Mouse (Mus musculus) frontal cortex, postnatal 14 days (tissue): ENCODE measurements around the gene Speer4f2.
"Not testable (repeated sequence)": the region's sequence is repeated elsewhere in the genome, so short reads cannot be mapped to it uniquely, and the experiment has no call there.

Experiments used
- DNase-seq, 2 experiments: peaks; one replicate each; pipeline ENCODE4 v3.0.0; 2022; ENCODE audit warnings: low spot score in 2 of 2

Gene Speer4f2

GRCm38 (mm10) chr5:17372880-17373279, at the start of gene Speer4f2:
Speer4f2 (plus strand) TSS chr5:17373180.
- DNase-seq, result not testable (repeated sequence)

DNA sequence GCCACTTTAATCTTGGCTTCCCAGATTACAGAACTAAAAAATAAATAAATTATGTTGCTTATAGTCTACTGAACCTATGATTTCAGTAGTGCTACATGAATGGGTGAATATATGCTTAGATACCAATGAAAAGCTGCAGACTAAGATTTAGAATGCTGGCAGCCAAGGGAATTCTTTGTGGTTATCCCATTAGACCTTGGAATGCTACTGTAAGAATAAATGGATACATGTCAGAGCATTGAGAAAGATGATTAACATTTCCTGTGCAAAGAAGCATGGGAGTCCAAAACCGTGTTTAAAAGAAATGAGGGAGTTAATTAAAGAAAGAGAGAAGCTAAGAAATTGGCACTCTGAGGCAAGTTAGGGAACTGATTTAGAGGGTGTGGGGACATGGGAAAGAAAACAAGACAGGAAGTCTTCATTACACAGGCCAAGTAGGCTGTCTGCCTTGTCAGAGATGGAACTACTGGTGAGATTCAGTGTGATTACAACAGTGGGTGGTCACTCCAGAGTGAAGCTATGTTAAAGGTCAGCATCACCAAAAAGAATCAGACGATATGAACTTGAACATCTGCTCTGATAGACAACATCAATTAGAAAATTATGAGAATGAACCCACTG, 43.9 kb upstream of the Speer4f2 start:
- no peak for DNase-seq

DNA sequence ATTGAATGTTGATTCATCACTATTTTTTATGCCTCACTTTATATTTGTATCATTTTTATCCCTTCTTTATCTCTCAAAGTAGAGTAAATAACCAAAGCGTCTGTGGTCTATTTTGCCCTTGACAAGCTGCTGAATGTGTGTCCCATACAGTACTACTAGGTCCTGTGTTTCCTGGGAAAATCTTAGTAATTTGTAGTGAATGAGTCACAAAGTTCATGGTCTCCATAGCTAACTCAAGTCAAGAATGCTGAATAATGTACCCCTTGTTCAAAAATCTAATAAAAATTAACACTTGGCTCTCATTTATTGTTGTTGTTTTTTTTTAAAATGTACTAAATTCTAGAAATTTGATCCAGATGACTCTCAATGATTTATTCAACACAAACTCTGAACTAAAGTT, 38.1 kb upstream of the Speer4f2 start:
- no peak for DNase-seq

GRCm38 (mm10) chr5:17345741-17346140, 27.2 kb upstream of the Speer4f2 start:
- DNase-seq, result not testable (repeated sequence)

GRCm38 (mm10) chr5:17359394-17359999, 13.5 kb upstream of the Speer4f2 start:
- no peak for DNase-seq

DNA sequence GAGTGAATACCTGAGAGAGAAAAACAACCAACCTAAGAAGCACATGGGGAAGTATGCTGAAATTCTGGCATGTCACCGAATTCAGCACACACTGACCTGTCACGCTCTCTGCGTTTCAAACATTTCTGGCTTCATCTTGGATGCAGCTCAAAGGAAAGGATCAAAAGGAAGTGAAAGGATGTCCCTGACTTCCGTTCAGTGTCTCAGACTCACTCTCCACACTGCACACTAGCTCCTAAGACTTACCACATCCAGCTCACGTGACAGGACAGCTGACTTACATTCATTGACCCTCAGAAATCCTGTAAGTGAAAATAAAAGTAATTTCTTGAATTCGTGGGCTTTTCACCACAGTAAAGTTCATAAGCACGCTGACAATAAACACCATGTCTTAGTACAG, 16.9 kb downstream of the Speer4f2 start:
- no peak for DNase-seq

- DNase-seq, result no peak
Observed at GRCm38 (mm10) chr5:17391207-17391606, 18.2 kb downstream of the Speer4f2 start.

GRCm38 (mm10) chr5:17400571-17400970, 27.6 kb downstream of the Speer4f2 start:
- DNase-seq, result no peak

DNA sequence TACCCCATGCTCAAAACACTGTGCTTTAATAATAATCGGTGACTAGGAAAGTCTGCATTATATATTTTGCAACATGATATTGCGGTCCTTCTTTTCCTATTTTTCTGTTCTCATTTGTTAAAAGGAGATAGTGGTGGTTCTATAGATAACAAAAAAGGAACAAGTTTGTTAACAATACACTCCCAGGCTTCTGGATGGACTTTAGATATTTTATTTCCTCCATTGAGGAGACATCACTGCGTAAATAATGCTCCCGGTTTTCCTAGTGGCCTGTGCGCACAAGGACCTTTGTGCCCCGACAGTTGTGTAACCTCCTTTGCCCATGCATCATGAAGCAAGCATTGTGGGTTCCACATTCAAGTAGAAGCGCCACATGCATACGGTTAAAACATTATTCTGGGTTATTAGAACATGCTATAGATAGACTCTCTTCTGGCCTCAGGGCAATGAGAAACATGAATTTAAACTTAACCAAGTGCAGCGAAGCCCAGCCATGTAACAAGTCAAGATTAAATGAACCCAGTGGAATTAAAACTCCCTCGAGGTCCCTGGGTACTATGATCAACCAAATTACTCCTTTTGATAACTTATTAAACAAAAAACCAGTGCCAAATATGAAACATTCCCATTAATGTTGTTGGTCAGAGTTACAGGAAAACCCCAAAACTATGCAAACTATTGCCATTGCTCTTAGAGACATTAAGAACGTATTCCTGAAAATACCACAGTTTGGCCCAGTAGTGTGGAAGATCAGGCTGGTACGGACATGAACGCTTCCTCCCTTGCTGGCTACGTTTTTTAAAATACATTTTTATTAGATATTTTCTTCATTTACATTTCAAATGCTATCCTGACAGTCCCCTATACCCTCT, 28.5 kb downstream of the Speer4f2 start:
- no peak for DNase-seq

GRCm38 (mm10) chr5:17402330-17403125, 29.5 kb downstream of the Speer4f2 start:
- no peak for DNase-seq

- DNase-seq, result no peak
Observed at GRCm38 (mm10) chr5:17403584-17403983, 30.6 kb downstream of the Speer4f2 start.

DNA sequence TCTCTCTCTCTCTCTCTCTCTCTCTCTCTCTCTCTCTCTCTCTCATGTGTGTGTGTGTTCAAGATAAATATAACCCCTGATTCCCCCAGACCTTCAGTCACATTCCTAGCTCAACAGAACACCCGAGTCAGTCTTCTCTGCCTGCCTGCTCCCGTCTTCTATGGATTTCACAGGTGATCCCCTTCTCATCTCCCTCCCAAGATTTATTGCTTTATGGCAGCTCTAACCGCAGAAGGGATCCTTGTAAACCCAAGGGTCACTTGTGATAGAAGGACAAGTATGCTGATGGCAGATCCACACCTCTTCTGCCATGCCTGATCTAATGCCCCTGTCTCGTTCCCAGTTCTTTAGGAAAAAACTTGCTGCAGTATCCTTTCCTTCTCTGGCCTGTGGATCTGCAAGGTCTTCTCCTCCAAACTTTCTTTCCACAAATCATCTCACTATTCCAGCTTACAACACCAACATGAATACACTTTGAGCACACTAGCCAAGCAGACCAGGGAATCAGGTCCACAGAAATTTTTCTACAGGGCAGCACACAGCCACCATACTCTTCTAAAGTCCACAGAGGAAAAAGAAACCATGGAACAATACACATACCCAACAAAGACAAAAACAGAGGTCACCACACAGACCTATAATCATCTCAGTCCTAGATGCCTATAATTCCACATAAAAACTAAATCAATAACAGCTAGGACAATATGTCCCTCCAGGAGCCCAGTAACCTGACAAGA, 36.1 kb downstream of the Speer4f2 start:
- no peak for DNase-seq

DNA sequence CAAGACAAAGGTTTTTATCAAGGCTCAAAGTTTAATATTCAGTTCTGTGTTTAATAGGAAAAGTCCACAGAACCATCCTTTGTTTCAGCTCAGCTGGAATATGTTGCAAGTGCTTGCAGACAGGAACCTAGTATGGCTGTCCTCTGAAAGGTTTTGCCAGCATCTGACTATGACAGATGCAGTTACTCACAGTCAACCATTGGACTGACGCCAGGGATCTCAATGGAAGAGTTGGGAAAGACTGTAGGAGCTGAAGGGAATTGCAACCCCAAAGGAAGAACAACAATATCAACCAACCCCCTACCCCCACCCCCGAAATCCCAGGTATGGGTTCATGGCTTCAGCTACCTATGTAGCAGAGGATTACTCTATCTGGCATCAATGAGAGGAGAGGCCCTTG, 44.2 kb downstream of the Speer4f2 start:
- no peak for DNase-seq

DNA sequence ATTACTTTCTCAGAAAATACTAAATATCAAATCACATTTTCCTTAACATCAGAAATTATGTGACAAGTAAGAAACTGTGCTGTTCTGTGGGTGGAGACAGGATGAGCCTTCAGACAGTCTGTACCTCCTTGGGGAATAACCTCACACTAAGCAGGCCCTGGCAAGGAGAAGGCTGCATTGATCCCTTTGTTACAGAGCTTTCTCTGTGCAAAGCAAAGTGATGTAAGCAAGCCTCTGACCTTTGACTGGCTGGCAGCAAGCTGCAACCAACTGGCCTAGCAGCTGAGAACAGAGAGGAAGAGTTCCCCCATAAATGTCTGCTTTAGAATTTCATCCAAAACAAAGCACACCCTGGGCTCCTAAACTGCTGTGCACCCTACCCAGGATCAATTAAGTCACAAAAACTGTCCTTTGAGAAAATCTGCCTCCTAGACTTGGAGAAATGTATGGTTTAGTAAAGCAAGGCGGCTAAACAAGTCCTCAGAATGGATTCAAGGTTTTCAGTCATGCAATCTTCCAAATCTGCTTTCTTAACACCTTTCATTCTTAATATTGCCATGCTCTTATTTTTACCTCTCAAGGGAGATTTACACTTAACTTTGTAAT, 46.3 kb downstream of the Speer4f2 start:
- DNase-seq, result no peak

GRCm38 (mm10) chr5:17419921-17420320, 46.9 kb downstream of the Speer4f2 start:
- DNase-seq, result no peak

GRCm38 (mm10) chr5:17422225-17422624, 49.2 kb downstream of the Speer4f2 start:
- no peak for DNase-seq

GRCm38 (mm10) chr5:17426930-17427329, 54.0 kb downstream of the Speer4f2 start:
- no peak for DNase-seq
